Comparison of ENCODE assay signal across 8 mouse cellular contexts in genomic region chr9:57281549-57281948, GRCm38 (mm10). TPM values are rescaled to one million over a fixed set of nuclear protein-coding genes. Genes with fewer than 3 reads are reported as not detected.
DNase-seq lines count a peak whose midpoint lies in the region; ATAC-seq and TF ChIP-seq lines count a peak whose summit lies in the region.

No protein-coding gene starts in this region.

- intact Hi-C loops in heart, postnatal 10 days (cut with DNase I), result no loop called here

- TF ChIP-seq POLR2A in bone marrow, adult 2 months (IDR thresholded peaks at IDR 0.05; ENCODE audit: borderline replicate concordance, control insufficient read depth, low read depth, low read length), result no peak

- WGBS in heart, embryonic 16.5 days, result 12% methylated on average over 20 of the region's 20 CpGs
- whole genome bisulfite sequencing in bone marrow, adult 2 months, result 61% methylated on average over 20 of the region's 20 CpGs
- WGBS in intestine, embryonic 14.5 days, result 17% methylated on average over 20 of the region's 20 CpGs
- WGBS in lung, postnatal 0 days, result 4% methylated on average over 20 of the region's 20 CpGs
- WGBS in stomach, embryonic 16.5 days, result 11% methylated on average over 20 of the region's 20 CpGs

- no peak for DNase-seq in heart, postnatal 10 days
- no peak for DNase-seq in intestine, embryonic 14.5 days (ENCODE audit: low spot score)
- DNase-seq in lung, postnatal 0 days (ENCODE audit: low spot score), result peak; percentile 50
- no peak for DNase-seq in urinary bladder, postnatal 4 days (ENCODE audit: low spot score in 2 of 2)
- DNase-seq in right cerebral cortex, postnatal 25 days, result no peak

- H3K27me3 ChIP-seq in heart, embryonic 16.5 days (ENCODE audit: control insufficient read depth, insufficient read depth, low read length), result no peaks in the 10 kb centered on the region; the same call in 1 of the 2 replicates
- H3K27me3 ChIP-seq in intestine, embryonic 14.5 days (replicated peaks; ENCODE audit: control insufficient read depth, insufficient read depth, low read length), result no peaks in the 10 kb centered on the region
- no peaks in the 10 kb centered on the region for H3K27me3 ChIP-seq in lung, postnatal 0 days (replicated peaks; ENCODE audit: insufficient read depth, low read length)
- H3K27me3 ChIP-seq in stomach, embryonic 16.5 days (ENCODE audit: control insufficient read depth, insufficient read depth, low read length), result no peaks in the 10 kb centered on the region

- H3K4me1 ChIP-seq in heart, embryonic 16.5 days (ENCODE audit: control insufficient read depth, insufficient read depth, low read length), result peaks cover 15% of the 10 kb centered on the region
- peaks cover 2% of the 10 kb centered on the region for H3K4me1 ChIP-seq in bone marrow, adult 2 months (ENCODE audit: control insufficient read depth, insufficient read depth, low read length)
- peaks cover 36% of the 10 kb centered on the region for H3K4me1 ChIP-seq in intestine, embryonic 14.5 days (replicated peaks; ENCODE audit: control insufficient read depth, insufficient read depth, low read length)
- peaks cover 16% of the 10 kb centered on the region for H3K4me1 ChIP-seq in lung, postnatal 0 days (ENCODE audit: insufficient read depth, low read depth, low read length)
- peaks cover 22% of the 10 kb centered on the region for H3K4me1 ChIP-seq in stomach, embryonic 16.5 days (ENCODE audit: control insufficient read depth, insufficient read depth, low read length)

- TF ChIP-seq CTCF in bone marrow, adult 2 months (IDR thresholded peaks at IDR 0.05; ENCODE audit: control insufficient read depth, insufficient read depth, low read length), result no peak
- no peak for TF ChIP-seq CTCF in lung, postnatal 0 days (IDR thresholded peaks at IDR 0.05)

- peak overlapping the region; percentile 32; the same call in 1 of the 2 replicates for H3K9ac ChIP-seq in heart, embryonic 16.5 days (ENCODE audit: low read length)
- peak overlapping the region; percentile 16; the same call in 1 of the 2 replicates for H3K9ac ChIP-seq in intestine, embryonic 14.5 days (ENCODE audit: low read length)
- H3K9ac ChIP-seq in lung, postnatal 0 days (replicated peaks; ENCODE audit: low read depth), result no peak overlapping the region
- peak overlapping the region; percentile 44; the same call in 1 of the 2 replicates for H3K9ac ChIP-seq in stomach, embryonic 16.5 days (ENCODE audit: low read length)

- H3K36me3 ChIP-seq in heart, embryonic 16.5 days (ENCODE audit: control insufficient read depth, insufficient read depth), result no peaks in the 10 kb centered on the region
- no peaks in the 10 kb centered on the region for H3K36me3 ChIP-seq in intestine, embryonic 14.5 days (ENCODE audit: control insufficient read depth, insufficient read depth, low read length)
- H3K36me3 ChIP-seq in lung, postnatal 0 days (ENCODE audit: insufficient read depth, low read length), result no peaks in the 10 kb centered on the region
- no peaks in the 10 kb centered on the region for H3K36me3 ChIP-seq in stomach, embryonic 16.5 days (ENCODE audit: control insufficient read depth, insufficient read depth, low read length)

- no peak for TF ChIP-seq EP300 in lung, postnatal 0 days (IDR thresholded peaks at IDR 0.05)

- ATAC-seq in heart, embryonic 16.5 days (replicated peaks; ENCODE audit: extremely low read depth, insufficient read depth, low FRiP score), result no peak
- ATAC-seq in intestine, embryonic 14.5 days (replicated peaks; ENCODE audit: low FRiP score, low TSS enrichment, low read depth), result 0 out of 2 replicates have a peak, but pooled peaks have one; percentile 45
- peak; percentile 47 for ATAC-seq in lung, postnatal 0 days
- ATAC-seq in stomach, embryonic 16.5 days (ENCODE audit: insufficient read depth, low FRiP score), result peak; percentile 49; the same call in 1 of the 2 replicates

- H3K9me3 ChIP-seq in heart, embryonic 16.5 days (replicated peaks; ENCODE audit: control insufficient read depth, low read length), result no peaks in the 10 kb centered on the region
- H3K9me3 ChIP-seq in intestine, embryonic 14.5 days (ENCODE audit: control insufficient read depth, low read length), result no peaks in the 10 kb centered on the region
- H3K9me3 ChIP-seq in lung, postnatal 0 days (ENCODE audit: low read length), result no peaks in the 10 kb centered on the region
- H3K9me3 ChIP-seq in stomach, embryonic 16.5 days (replicated peaks; ENCODE audit: control insufficient read depth, low read length), result no peaks in the 10 kb centered on the region

- H3K27ac ChIP-seq in heart, embryonic 16.5 days (ENCODE audit: low read length), result no peak overlapping the region
- peak overlapping the region; percentile 44; the same call in 1 of the 2 replicates for H3K27ac ChIP-seq in bone marrow, adult 2 months (ENCODE audit: control insufficient read depth, insufficient read depth, low read depth, low read length, poor library complexity)
- H3K27ac ChIP-seq in intestine, embryonic 14.5 days (ENCODE audit: low read depth), result no peak overlapping the region
- no peak overlapping the region for H3K27ac ChIP-seq in lung, postnatal 0 days (ENCODE audit: low read length)
- no peak overlapping the region for H3K27ac ChIP-seq in stomach, embryonic 16.5 days (ENCODE audit: low read length)

- H3K4me3 ChIP-seq in heart, embryonic 16.5 days (ENCODE audit: low read length), result peak overlapping the region; percentile 15; the same call in 1 of the 2 replicates
- no peak overlapping the region for H3K4me3 ChIP-seq in bone marrow, adult 2 months (replicated peaks; ENCODE audit: control insufficient read depth, low read depth, low read length)
- no peak overlapping the region for H3K4me3 ChIP-seq in intestine, embryonic 14.5 days (ENCODE audit: low read depth, low read length)
- no peak overlapping the region for H3K4me3 ChIP-seq in lung, postnatal 0 days (ENCODE audit: low read depth, low read length)
- H3K4me3 ChIP-seq in stomach, embryonic 16.5 days (replicated peaks; ENCODE audit: low read length), result 0 out of 2 replicates have a peak overlapping the region, but pooled peaks have one; percentile 16

- H3K4me2 ChIP-seq in heart, embryonic 16.5 days (ENCODE audit: low read depth, low read length), result peak overlapping the region; percentile 51
- peak overlapping the region; percentile 38 for H3K4me2 ChIP-seq in intestine, embryonic 14.5 days (ENCODE audit: low read length)
- peak overlapping the region; percentile 33; the same call in 1 of the 2 replicates for H3K4me2 ChIP-seq in lung, postnatal 0 days (replicated peaks; ENCODE audit: low read depth, low read length)
- H3K4me2 ChIP-seq in stomach, embryonic 16.5 days (ENCODE audit: low read depth, low read length), result peak overlapping the region; percentile 37

RNA-seq across cellular contexts. Expression of gene 1700017B05Rik, which starts 19.1 kb away (rescaled TPM):
- polyA plus RNA-seq in heart, embryonic 16.5 days (2015; fragmentation: Nextera tagmentation; extraction: Ambion mirVana), result 12.3 and 14.2 TPM in 2 replicates
- total RNA-seq in heart, postnatal 10 days (2021), result 10 to 100 TPM; 21.2 to 21.5 TPM
- 31.0 and 34.4 TPM in 2 replicates for polyA plus RNA-seq in bone marrow, adult 2 months (2011; ENCODE audit: insufficient read depth, insufficient read length, low replicate concordance, missing spikeins)
- polyA plus RNA-seq in intestine, embryonic 14.5 days (2014; fragmentation: Nextera tagmentation; extraction: Ambion mirVana), result 41.2 and 42.1 TPM in 2 replicates
- polyA plus RNA-seq in lung, postnatal 0 days (2015; fragmentation: Nextera tagmentation; extraction: Ambion mirVana), result 15.6 TPM in 2 replicates
- polyA plus RNA-seq in stomach, embryonic 16.5 days (2015; fragmentation: Nextera tagmentation; extraction: Ambion mirVana), result 21.7 and 23.0 TPM in 2 replicates

RNA-seq across cellular contexts. Expression of gene Trcg1, which starts 45.2 kb away (rescaled TPM):
- polyA plus RNA-seq in heart, embryonic 16.5 days (2015; fragmentation: Nextera tagmentation; extraction: Ambion mirVana), result not detected in 2 replicates
- total RNA-seq in heart, postnatal 10 days (2021), result not detected
- polyA plus RNA-seq in bone marrow, adult 2 months (2011; ENCODE audit: insufficient read depth, insufficient read length, low replicate concordance, missing spikeins), result not detected in 2 replicates
- not detected in 2 replicates for polyA plus RNA-seq in intestine, embryonic 14.5 days (2014; fragmentation: Nextera tagmentation; extraction: Ambion mirVana)
- polyA plus RNA-seq in lung, postnatal 0 days (2015; fragmentation: Nextera tagmentation; extraction: Ambion mirVana), result not detected in 2 replicates
- 0.07 TPM in 1 of 2 replicates, not detected in the other for polyA plus RNA-seq in stomach, embryonic 16.5 days (2015; fragmentation: Nextera tagmentation; extraction: Ambion mirVana)

Comparison
In these comparisons a context has a peak if more than half of its experiments do, and no peak if none do; other contexts are left out.
1. H3K4me3 ChIP-seq: peak in heart, embryonic 16.5 days (single experiment) and stomach, embryonic 16.5 days (single experiment); none in bone marrow, adult 2 months (single experiment), intestine, embryonic 14.5 days (single experiment) and lung, postnatal 0 days (single experiment).
2. Peak in every context shown above with its lines, with median percentiles within 50 percentile points of each other: H3K4me2 ChIP-seq.